Mouse (Mus musculus) thymus, adult 18-20 months (tissue): ENCODE results near the gene Gsap.
"Not testable (repeated sequence)": the region's sequence is repeated elsewhere in the genome, so short reads cannot be mapped to it uniquely, and the experiment has no call there.

Experiments used
- DNase-seq, 2 experiments: peaks; one replicate each; pipeline ENCODE4 v3.0.0; 2022; ENCODE audit warnings: mixed read lengths in 2 of 2

Gene Gsap

DNA sequence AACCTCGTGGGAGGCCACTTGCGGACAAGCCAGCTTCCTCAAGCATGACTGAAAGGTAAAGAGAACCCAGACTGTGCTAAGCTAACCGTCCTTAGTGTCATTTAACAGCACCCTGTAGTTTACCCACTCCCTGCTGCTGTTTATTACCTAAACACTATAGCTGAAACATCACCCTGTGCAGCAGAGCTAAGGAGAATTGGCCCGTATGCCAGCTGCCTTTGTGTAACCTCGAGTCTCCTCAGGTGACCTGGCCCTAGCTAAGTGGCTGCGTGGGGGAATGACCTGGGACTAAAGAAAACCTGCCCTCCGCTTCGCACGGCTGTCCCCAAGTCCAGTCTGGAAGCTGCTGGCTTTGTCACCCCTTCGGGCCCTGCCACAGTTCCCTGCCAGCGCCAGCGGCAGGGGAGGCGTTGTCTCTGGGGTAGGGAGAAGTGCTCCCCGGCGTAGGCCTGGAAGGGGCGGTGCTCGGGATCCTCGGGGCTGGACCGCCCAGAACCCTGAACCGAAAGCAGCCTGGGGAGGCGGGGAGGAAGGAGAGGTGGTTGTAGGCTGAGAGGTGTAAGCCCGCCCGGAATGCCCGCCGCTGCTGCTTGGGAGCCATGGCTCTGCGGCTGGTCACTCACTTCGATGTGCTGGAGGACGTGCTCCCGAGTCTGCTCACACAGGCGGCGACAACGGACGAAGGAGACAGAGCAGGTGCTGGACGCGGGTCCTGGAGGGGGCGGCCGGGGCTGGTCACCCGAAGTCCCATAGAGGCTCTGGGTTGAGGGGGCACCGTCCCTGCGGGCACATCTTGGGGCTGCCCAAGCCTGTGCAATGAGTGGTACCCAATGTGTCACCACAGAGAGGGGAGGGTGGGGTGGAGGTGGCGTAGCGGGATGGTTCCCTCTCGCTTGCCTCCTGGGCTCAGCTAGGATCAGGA lies at the start of gene Gsap:
Gsap (plus strand) TSS at position 492 of the 922 bp plus-strand sequence.
- DNase-seq = peak; percentile 47 to 55

DNA sequence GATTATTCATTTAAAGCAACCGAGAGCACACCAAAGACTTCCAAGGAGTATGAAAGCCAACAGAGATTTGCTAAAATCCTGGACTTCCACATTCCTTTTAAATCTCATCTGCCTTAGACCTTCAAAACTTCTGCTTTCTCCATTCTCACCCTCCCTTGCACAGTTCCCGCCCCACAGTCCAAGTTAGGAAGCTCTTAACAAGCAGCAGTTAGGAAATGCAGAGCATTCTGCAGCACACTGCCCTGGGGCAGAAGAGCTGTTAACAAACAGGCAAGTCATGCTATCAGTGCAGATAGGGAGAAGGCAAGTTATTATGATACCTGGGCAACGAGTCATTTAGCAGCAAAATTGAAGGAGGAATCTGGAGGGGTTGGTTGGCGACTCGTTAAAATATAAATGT lies 49.5 kb upstream of the Gsap start:
- DNase-seq = no peak

DNA sequence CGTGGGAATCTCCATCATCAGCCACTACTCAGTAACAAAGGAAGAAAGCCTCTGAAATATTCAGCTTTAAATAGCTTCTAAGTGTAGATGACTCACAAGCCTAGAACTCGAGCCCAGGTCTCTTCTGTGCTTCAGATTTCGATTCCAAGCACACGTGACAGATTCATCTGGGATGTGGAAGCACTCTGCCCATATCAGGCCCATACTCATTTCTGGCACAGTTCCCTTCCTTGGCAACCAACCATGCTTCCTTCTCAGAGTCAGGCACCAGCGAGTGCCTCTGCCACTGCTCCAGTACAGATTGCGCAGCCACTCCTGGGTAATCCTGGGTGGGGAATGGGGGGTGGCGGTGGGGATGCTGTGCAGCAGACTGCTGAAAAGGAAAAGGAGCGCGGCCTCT lies 46.5 kb upstream of the Gsap start:
- DNase-seq = no peak

DNA sequence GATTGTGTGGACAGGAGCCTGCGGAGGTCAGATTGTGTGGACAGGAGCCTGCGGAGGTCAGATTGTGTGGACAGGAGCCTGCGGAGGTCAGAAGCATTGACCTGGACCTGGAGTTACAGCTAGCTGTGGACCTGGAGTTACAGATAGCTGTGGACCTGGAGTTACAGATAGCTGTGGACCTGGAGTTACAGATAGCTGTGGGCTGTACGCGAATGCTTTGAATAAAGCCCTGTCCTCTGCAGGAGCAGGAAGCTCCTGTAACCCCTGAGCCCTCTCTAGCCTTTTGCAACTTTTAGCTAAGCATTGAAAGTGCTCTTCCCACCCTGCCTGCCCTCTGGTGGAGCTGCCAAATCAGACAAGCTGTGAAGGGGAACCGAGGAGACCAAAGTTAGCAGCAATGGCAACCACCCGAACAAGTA lies 44.9 kb upstream of the Gsap start:
- not testable (repeated sequence) for DNase-seq

DNA sequence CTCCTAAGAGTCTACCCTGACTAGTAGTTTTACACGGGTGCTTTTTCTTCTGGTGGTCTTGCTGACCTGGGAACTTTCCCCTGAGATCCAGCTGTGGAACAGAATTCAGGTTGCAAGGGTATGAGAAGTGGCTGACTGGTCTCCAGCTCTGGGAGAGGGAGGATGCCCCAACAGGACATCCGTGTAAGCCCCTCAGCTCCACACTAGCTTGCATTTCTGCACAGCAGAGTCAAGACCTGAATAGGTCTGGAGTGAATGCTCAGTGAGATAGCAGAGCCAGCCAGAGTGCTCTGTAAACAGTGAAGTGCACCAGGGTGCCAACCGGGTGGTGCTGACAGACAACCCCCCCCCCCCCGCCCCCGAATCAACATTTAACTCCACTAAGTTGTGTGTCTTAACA lies 44.4 kb upstream of the Gsap start:
- DNase-seq = no peak

DNA sequence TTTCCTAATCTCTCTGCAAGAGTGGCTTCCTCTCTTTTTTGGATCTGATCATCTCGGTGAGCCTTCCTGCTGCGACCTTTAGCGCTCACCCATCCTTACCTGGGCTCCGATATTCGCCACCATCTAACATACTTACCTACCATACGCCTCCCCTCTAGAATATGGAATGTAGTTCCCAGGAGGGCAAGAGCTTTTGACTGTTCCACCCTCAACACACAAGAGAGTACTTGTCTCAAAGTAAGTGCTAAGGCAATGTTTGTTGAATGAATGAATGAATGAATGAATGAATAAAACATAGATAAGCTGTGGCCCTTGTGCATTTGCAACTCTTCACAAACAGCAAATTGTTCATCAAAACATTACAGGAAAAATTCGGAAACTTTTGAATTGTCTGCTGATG lies 43.0 kb upstream of the Gsap start:
- no peak for DNase-seq

DNA sequence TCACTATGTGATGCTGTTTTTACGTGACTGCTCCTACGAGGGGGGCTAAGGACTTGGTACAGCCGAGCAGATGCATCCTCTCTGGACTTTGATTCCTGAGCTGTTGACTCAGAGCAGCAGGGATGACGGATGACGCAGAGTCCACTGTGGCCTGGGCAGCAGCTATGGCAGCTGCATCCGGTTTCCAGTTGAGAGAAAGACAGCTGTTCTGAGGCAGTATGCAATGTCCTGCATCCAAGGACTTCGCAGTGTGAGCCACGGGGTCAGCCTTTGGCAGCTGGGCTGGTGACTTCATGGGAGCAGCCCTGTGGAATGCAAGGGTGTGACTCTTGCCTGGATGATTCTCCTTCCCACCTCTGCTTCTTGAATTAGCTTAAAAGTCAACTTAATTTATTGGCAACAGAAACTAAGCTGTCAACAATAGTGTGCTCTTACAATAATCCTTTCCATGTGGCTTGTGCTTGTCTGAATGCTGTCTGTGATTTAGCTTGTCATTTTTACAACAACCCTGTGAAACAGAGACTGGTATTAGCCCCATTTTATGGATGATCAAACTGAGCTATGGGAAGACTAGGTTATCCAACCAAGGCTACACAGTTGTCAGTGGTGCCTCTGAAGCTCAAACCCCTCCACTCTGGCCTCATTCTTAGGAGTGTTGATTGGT lies 41.4 kb upstream of the Gsap start:
- no peak for DNase-seq

DNA sequence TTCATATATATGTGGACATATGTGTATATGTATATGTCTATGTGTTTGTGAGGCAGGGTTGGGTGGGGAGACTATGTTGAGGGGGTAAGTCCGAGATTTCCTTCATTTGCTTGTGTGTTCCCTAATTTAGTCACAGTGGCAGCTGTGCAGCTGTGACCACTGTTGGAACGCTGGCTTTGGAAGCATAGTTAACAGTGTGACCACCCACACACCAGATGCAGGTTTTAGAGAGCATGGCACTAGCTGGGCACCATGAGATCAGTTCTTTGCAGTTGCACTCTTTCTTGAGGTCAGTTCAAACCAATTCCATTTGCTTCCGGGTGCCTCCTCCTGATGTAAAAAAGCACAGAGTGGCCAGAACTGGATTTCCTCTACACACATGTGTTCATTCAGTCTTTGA lies 37.7 kb upstream of the Gsap start:
- no peak for DNase-seq

DNA sequence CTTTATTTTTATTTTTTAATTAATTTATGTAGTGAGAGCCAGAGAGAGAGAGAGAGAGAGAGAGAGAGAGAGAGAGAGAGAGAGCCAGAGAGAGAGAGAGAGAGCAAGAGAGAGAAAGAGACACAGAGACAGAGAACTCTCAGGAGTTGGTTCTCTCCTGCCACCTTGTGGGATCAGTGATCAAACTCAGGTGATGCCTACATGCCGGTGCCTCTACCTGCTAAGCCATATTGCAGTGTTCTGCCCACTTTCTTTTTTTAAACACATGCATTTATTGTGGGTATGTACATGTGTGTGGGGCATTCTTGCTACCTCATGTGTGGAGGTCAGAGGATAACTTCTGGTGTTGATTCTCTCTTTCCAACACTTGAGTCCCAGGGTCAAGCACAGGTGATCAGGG lies 32.4 kb upstream of the Gsap start:
- no peak for DNase-seq

DNA sequence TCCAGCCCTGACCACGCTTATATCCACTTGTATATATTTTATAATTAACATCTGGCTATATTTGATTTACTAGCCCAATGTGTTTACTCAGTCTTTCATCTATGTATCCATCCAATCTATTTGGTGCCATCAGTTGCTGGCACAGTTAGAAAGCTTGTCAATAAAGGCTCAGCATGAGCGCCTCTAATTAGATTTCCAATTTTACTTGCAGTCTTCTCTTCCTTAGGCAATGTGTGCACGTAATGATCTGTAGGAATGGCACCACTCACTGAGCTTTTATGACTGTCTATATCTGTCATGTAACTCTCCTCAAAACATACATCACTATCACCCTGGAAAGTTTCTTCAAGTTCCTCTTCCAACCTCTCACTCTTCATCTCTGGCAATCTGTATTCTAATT lies 29.3 kb upstream of the Gsap start:
- DNase-seq = no peak

DNA sequence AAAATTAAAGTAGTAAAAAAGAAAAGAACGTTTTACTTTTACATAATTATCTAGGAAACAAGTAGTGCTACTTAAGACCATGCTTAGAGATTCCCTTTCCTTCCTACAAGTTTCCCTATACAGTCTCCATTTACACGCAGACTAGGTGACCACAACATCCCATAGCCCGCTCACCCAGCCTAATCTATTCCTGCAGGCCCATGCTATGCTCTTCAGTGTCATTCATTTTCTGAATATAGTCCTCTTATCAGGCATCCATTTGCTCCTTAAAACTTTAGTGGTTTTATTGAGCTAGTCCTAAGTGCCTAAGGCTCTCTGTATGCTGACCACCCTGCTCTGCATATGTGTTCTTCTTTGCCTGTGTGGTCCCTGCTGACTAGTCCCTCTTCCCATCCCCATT lies 26.5 kb upstream of the Gsap start:
- DNase-seq = no peak

DNA sequence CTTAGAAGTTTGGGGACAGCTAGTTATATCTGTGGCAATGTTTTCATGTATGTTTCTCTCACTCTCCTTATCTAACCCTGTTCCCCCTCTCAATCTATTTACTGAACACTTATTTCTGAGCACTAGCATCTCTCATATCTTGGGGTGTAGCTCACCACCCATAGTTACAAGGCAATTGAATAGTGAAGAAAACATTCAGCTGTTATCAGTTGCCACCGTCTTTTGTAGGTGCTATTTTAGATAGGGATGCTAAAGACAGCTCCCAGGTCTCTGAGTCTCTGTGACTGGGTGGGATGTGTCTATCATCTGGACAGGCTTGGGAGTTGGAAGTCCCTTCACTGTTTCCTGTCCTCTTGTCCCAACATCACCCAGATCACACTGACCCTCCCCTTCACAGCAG lies 25.3 kb upstream of the Gsap start:
- no peak for DNase-seq

DNA sequence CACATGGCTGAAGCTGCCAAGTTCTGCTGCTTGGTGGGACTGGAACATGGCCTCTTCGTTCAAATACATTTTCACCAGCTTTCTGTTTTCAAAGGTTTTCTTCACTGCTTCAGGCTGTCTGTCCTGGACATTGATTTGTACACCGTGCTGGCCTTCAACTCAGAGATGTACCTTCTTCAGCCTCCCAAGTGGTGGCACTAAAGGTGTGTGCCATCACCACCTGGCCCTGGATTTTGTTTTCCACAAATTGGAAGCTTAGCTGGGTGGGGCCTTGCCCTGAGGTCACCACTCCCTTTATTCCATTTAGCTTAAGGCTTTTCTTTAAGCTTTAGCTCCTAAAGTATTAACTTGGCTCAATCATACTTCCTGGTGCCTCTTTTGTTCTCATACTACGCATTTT lies 22.6 kb upstream of the Gsap start:
- no peak for DNase-seq

DNA sequence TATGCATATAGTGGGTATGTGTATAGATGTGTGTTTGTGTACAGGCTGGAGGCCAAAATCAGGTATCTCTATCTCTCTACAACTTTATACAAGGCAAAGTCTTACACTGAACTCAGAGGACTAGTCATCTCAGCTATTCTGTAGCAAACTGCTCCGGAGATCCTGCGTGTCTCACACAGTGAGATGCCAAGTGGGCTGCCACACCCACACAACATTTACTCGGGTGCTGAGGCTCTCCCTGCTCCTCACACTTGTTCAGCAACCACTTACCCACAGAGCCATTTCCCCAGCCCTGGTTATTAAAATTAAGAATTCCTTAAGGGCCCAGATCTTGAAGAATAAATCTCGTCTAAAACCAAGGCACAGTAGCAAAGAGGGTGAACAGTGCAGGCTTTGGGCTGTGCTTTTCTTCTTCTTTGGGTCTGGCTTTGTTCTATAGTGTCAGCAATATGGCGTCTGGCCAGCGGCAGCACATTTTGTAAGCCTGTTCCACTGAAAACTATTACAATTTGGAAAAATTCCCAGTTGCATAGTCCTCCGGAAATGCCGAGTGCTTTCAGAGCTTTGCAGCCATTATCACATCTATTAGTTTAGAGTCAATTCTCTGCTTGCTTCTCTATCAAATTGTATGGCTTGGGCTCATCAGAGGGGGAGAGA lies 17.2 kb upstream of the Gsap start:
- no peak for DNase-seq

DNA sequence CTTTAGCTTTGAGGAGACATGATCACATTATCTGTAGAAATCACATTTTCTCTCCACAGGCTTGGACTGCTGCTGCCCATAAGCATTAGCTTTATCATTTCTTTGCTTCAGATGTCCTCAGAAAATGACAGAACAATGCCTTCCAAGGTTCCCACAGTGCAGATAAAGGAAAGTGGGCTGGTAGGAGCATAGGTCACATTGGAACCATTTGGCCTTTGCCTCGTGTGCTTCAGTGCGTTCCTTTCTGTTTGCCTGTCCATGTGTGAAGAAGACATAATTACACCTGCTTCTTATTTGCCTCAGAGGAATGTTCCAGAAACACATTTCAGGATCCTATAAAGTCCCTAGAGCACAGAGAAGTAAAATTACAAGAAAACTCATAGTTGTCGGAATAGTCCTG lies 16.7 kb upstream of the Gsap start:
- no peak for DNase-seq

DNA sequence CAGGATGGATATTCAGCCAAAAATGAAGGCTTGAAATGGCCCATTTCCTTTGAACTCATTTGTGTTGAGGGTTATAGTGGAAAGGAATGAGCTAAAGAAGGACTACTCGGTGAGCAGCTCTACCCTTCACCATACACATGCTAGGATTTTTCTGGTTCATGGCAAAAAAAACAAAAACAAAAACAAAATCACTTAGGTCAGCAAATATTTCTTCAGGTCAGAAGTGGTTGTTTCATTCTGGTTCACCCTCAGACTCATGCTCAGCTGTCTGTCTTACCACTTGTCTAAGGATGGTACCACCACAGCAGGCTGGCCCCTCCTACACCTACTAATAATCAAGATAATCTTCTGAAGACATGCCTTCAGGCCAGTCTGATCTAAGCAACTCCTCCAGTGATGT lies 16.2 kb upstream of the Gsap start:
- no peak for DNase-seq

DNA sequence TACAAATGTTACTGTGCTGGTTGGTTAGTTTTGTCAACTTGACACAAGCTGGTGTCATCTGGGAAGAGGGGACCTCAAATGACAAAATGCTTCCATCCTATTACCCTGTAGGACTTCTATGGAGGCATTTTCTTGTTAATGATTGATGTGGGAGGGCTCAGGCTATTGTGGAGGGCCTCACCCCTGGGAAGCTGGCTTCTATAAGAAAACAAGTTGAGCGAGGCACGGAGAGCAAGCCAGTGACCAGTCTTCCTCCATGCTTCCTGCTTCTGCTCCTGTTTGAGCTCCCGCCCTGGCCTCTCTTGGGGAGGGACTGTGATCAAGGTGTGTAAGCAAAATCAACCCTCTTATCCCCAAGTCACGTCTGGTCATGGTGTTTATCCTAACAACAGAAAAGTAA lies 15.6 kb upstream of the Gsap start:
- DNase-seq = no peak

DNA sequence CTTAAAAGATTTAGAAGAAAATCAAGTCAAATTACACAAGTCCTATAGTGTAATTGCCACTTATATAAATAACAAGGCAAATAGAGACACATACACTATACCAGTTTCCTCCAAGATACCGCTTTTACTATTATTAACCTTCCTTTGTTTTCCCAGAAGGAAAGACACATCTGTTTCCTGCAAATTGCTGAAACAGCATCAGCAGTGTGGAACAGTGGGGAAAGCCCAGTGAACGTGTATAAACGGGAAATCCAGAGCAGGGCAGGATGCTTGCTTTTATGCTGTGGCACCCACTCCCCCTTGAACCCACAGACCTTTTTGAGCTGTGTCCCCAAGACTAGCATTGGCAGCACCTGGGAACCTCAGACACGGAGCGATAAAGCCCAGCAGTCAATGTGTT lies 15.2 kb upstream of the Gsap start:
- DNase-seq = no peak

DNA sequence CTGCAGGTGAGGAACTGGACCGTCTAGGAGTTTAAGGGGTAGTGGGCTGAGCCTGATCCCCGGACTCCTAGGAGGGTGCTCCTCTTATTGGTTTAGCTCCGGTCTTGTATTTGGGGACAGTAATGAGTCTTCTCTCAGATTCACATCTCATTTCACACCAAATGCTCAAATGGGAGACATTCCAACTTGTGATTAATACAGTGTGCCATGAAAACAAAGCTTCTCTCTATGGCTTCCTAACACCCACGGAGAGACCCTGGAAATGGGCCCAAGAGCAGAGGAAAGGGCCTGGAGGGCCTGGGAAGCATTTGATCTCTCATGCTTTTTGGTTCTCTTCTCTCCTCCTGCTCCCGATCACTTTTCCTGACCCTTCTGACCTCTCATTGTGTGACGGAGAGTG lies 14.7 kb upstream of the Gsap start:
- no peak for DNase-seq

DNA sequence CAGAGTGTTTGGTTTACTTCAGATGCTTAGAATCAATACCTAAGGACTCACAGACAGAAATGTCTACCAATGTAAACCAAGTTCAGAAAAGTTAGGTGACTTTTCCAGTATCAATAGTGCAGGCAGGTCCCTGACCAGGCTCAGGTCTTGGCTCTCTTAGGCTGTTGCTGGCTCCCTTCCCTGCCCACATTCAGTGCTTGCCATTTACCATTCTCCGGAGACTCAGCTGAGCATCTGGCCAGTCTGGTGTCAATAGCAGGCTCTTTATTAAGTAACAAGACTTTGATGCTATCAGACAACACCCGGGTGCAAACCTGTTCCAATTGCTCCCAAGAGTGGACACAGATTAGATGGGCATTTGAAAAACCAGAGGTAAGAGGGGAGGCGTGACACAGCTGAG lies 13.7 kb upstream of the Gsap start:
- DNase-seq = no peak

DNA sequence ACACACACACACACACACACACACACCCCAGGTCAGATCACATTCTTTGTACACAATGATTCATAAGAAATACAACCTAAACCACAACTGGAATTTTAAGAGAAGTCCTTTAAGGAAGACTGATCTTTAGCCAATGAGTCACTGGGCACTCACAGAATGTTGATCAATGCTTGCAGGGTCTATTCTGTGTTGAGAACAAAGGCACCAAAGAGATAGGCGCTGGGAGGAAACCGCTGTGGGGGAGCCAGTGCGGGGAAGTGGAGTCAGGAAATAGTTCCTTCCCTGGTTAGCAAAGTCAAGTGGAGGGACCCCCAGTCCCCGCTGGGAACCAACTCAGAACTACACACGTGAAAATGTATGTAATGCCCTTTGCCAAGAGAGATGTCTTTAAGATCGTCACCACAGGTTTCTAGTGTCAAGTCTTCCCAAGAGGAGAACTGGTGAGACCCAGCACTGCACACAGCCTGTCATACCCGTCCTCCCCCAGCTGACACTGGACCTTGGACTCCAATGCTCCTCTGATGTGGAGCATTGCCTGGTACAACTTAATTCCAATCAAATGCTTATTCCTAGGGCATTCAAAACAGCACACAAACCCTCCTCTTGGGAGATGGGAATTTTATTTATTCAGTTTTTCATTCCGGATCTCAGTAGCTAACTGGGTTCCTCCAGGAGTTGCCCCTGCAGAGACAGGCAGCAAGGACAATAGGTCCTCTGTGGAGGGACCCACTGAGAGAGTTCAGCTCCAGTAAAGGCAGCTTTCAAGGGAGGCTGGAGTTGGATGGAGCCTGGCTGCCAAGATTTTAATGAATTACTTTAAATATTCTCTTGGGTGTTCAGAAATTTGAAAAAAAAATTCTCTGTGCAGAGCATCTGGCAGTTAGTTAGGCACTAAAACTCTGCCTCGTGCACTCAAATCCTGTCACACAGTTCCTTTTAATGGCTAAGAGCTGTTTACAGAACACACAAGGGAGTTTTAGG lies 10.6 kb upstream of the Gsap start:
- DNase-seq = no peak

DNA sequence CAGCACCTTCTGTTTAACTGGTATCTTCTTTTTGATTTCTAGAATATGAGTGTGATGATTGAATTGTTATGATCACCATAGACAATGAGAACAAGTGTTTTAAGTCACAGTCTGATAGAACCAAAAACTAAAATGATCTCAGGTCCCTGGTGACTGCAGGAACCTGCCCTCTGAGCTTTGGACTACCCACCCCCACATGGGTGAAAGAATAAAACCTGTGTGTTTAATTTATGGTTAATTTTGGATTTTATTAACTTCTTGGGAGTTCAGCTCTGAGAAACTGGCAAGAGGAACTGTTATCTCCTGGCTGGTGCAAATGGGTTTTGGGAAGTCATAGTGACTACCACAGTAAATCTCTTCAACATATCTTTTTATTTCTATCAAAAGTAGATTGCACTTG lies 6.6 kb upstream of the Gsap start:
- no peak for DNase-seq

DNA sequence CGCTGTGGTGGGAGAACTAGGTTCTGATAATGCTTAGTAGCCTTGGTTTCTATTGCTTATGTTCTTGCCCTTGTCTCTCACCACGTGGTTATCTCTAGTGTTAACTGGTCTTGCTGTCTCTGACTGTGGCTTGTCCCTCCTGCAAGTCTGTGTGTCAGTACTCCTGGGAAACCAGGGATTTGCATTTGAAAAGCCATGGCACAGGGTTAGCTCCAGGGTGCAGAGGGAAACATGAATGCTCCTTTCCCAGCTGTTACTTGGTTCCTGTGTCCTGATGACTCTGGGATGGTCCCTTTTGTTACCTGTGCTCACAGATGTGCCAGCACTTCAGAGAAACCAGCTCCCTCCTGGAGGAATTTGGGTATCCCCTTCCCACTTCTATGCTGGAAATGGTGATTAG lies 3.0 kb upstream of the Gsap start:
- not testable (repeated sequence) for DNase-seq
